Mouse (Mus musculus): Measurements from ENCODE around the gene Ccrl2. TPM values are rescaled to one million over a fixed set of nuclear protein-coding genes. Genes with fewer than 3 reads are reported as not detected.

Ccrl2 gene
- polyA plus RNA-seq, 1 experiment from 2014 or later = 2.5 TPM

DNA sequence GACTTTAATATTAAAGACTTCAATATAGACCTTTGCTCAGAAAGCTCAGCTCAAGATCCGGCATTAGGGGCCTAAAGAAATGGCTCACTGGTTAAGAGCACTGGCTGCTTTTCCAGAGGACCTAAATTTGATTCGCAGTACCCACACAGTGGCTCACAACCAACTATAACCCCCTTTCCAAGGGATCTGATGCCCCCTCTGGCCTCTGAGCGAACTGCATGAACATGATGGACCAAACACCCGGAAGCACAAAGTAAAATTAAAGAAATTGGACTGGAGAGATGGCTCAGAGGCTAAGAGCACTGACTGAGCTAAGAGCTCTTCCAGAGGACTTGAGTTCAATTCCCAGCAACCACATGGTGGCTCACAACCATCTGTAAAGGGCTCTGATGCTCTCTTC lies 41.7 kb downstream of the Ccrl2 start:
- no peaks in the 10 kb centered on the region for H3K9me3 ChIP-seq
- WGBS = 85% methylated on average over 4 of the region's 4 CpGs
- H3K4me1 ChIP-seq = no peaks in the 10 kb centered on the region
- no peaks in the 10 kb centered on the region for H3K36me3 ChIP-seq
- H3K4me3 ChIP-seq (replicated peaks) = no peak overlapping the region
- H3K4me2 ChIP-seq = no peak overlapping the region
- no peak for ATAC-seq (ENCODE audit: insufficient read depth, low FRiP score, low read depth)
- H3K27ac ChIP-seq = no peak overlapping the region
- H3K9ac ChIP-seq = no peak overlapping the region
- H3K27me3 ChIP-seq (replicated peaks) = no peaks in the 10 kb centered on the region

GRCm38 (mm10) chr9:111012041-111012440 lies 45.3 kb downstream of the Ccrl2 start:
- H3K4me3 ChIP-seq (replicated peaks) = no peak overlapping the region
- H3K27ac ChIP-seq = no peak overlapping the region
- no peaks in the 10 kb centered on the region for H3K27me3 ChIP-seq (replicated peaks)
- H3K9ac ChIP-seq = no peak overlapping the region
- ATAC-seq (ENCODE audit: insufficient read depth, low FRiP score, low read depth) = no peak
- no peaks in the 10 kb centered on the region for H3K9me3 ChIP-seq
- 65% methylated on average over 3 of the region's 3 CpGs for WGBS
- no peak overlapping the region for H3K4me2 ChIP-seq
- H3K36me3 ChIP-seq = no peaks in the 10 kb centered on the region
- H3K4me1 ChIP-seq = no peaks in the 10 kb centered on the region

GRCm38 (mm10) chr9:111011550-111011949 lies 45.8 kb downstream of the Ccrl2 start:
- H3K9me3 ChIP-seq = no peaks in the 10 kb centered on the region
- no peak overlapping the region for H3K4me2 ChIP-seq
- no peaks in the 10 kb centered on the region for H3K36me3 ChIP-seq
- H3K27me3 ChIP-seq (replicated peaks) = no peaks in the 10 kb centered on the region
- WGBS = 74% methylated on average over 9 of the region's 9 CpGs
- ATAC-seq (ENCODE audit: insufficient read depth, low FRiP score, low read depth) = no peak
- H3K4me3 ChIP-seq (replicated peaks) = no peak overlapping the region
- no peaks in the 10 kb centered on the region for H3K4me1 ChIP-seq
- H3K9ac ChIP-seq = no peak overlapping the region
- no peak overlapping the region for H3K27ac ChIP-seq

DNA sequence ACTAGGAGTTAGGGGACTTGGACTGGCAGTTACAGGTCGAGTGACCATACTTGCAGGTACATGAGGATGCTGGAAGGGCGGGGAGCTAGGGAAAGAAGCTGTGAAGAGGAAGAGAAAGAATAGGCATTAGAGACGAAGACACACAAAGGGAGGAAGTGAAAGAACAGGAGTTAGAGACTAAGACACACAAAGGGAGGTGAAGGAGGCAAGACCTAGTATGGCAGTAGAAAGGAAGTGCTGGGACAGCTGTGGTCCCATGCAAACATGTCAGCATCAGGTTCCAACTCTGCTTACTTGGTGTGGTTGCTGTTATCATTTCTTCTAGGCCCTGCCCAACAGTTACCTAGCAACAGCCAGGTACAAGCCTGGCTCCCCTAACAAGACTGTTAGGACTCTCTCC lies 47.6 kb downstream of the Ccrl2 start:
- Histone ChIP-seq H3K4me2 (no peak overlapping the region), H3K4me3 (replicated peaks) (no peak overlapping the region), H3K27ac (no peak overlapping the region), H3K4me1 (no peaks in the 10 kb centered on the region), H3K36me3 (no peaks in the 10 kb centered on the region), H3K9ac (no peak overlapping the region), H3K9me3 (no peaks in the 10 kb centered on the region), H3K27me3 (replicated peaks) (no peaks in the 10 kb centered on the region)
- no peak for ATAC-seq (ENCODE audit: insufficient read depth, low FRiP score, low read depth)
- 60% methylated on average over 3 of the region's 3 CpGs for WGBS

GRCm38 (mm10) chr9:111006544-111006943 lies 50.8 kb downstream of the Ccrl2 start:
- Histone ChIP-seq H3K4me2 (no peak overlapping the region), H3K9ac (no peak overlapping the region), H3K4me1 (no peaks in the 10 kb centered on the region), H3K27me3 (replicated peaks) (no peaks in the 10 kb centered on the region), H3K4me3 (replicated peaks) (no peak overlapping the region), H3K27ac (no peak overlapping the region), H3K36me3 (no peaks in the 10 kb centered on the region), H3K9me3 (no peaks in the 10 kb centered on the region)
- 95% methylated on average over 2 of the region's 2 CpGs for WGBS
- ATAC-seq (ENCODE audit: insufficient read depth, low FRiP score, low read depth) = no peak

Other genes with a start within 250 kb of the Ccrl2 start
- not detected in 2 replicates for gene Prss44, start 243.5 kb downstream of the Ccrl2 start, polyA plus RNA-seq (2015; fragmentation: Nextera tagmentation; extraction: Ambion mirVana)
- gene Prss43, start 230.8 kb downstream of the Ccrl2 start, polyA plus RNA-seq (2015; fragmentation: Nextera tagmentation; extraction: Ambion mirVana) = not detected in 2 replicates
- not detected in 2 replicates for gene Prss45, start 222.9 kb downstream of the Ccrl2 start, polyA plus RNA-seq (2015; fragmentation: Nextera tagmentation; extraction: Ambion mirVana)
- gene Prss46, start 213.0 kb downstream of the Ccrl2 start, polyA plus RNA-seq (2015; fragmentation: Nextera tagmentation; extraction: Ambion mirVana) = not detected in 2 replicates
- gene Prss50, start 199.6 kb downstream of the Ccrl2 start, polyA plus RNA-seq (2015; fragmentation: Nextera tagmentation; extraction: Ambion mirVana) = 0.98 and 1.5 TPM in 2 replicates
- gene Als2cl, start 177.6 kb downstream of the Ccrl2 start, polyA plus RNA-seq (2015; fragmentation: Nextera tagmentation; extraction: Ambion mirVana) = 6.0 and 7.2 TPM in 2 replicates
- gene Tmie, start 177.4 kb downstream of the Ccrl2 start, polyA plus RNA-seq (2015; fragmentation: Nextera tagmentation; extraction: Ambion mirVana) = 1.8 TPM in 2 replicates
- gene Fam240a, start 140.7 kb downstream of the Ccrl2 start, polyA plus RNA-seq (2015; fragmentation: Nextera tagmentation; extraction: Ambion mirVana) = not detected in 2 replicates
- gene Tdgf1, start 111.4 kb downstream of the Ccrl2 start, polyA plus RNA-seq (2015; fragmentation: Nextera tagmentation; extraction: Ambion mirVana) = not detected in 2 replicates
- gene Lrrc2, start 106.0 kb downstream of the Ccrl2 start, polyA plus RNA-seq (2015; fragmentation: Nextera tagmentation; extraction: Ambion mirVana) = 0.18 TPM in 1 of 2 replicates, not detected in the other
- gene Rtp3, start 66.9 kb downstream of the Ccrl2 start, polyA plus RNA-seq (2015; fragmentation: Nextera tagmentation; extraction: Ambion mirVana) = 0.45 and 1.1 TPM in 2 replicates
- gene Ltf, start 38.2 kb downstream of the Ccrl2 start, polyA plus RNA-seq (2015; fragmentation: Nextera tagmentation; extraction: Ambion mirVana) = 22.6 and 32.0 TPM in 2 replicates
- 37.3 and 38.7 TPM in 2 replicates for gene Lrrfip2, start 60.1 kb upstream of the Ccrl2 start, polyA plus RNA-seq (2015; fragmentation: Nextera tagmentation; extraction: Ambion mirVana)
- gene Mlh1, start 214.3 kb upstream of the Ccrl2 start, polyA plus RNA-seq (2015; fragmentation: Nextera tagmentation; extraction: Ambion mirVana) = 36.8 and 41.7 TPM in 2 replicates
- 23.5 and 25.8 TPM in 2 replicates for gene Epm2aip1, start 214.4 kb upstream of the Ccrl2 start, polyA plus RNA-seq (2015; fragmentation: Nextera tagmentation; extraction: Ambion mirVana)